Mouse (Mus musculus): ENCODE results near the gene Hal. TPM values are rescaled to one million over a fixed set of nuclear protein-coding genes. Genes with fewer than 3 reads are reported as not detected.

Gene Hal
- total and polyA plus RNA-seq, 3 experiments, result 0.11 TPM; not detected in 2

DNA sequence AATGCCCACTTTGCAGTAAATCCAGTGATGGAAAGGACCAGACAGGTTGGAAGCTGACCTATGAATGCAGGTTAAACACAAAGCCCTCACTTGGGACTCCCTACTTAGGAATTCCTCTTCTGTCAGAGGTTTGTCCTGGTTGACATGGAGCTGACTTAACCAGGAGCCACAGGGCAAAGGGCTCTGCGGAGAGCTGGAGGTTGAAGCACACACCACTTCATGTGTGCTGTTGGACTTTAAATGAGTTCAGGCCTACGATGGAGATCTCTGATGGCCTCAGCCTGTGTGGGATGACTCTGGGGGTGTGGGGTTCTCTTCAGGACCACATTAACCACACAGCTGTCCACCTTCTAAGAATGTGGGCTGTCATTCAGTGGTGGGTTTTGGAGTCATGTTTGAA lies 49.7 kb downstream of the Hal start:
- no peak overlapping the region for H3K4me3 ChIP-seq (ENCODE audit: low read depth, low read length)

DNA sequence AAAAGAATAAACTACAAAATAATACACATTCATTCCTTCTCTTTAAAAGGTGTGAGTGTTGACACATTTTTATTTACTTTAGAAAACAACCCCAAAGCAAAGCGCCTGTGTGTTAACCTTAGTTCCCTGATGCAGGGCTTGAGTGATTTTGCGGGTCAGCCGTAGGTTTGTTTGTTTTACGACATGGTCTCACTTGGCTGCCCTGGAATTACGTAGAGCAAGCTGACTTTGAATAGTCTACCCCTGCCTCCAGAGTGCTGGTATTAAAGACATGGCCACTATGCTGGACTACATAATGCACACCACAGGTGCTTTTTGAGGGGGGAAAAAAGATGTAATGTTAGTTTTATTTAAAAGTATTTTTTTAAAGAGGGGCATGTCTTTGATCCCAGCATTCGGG lies 50.2 kb downstream of the Hal start:
- ATAC-seq (ENCODE audit: extremely low read depth, insufficient number of reproducible peaks, low FRiP score, poor library complexity, severe bottlenecking), result no peak
- Histone ChIP-seq H3K9me3 (replicated peaks) (no peaks in the 10 kb centered on the region), H3K4me3 (ENCODE audit: low read depth, low read length) (no peak overlapping the region), H3K4me1 (ENCODE audit: insufficient read depth, low read depth, low read length) (peaks cover 6% of the 10 kb centered on the region; the same call in 1 of the 2 replicates), H3K27me3 (ENCODE audit: insufficient read depth, low read length) (peaks cover 19% of the 10 kb centered on the region), H3K36me3 (replicated peaks) (no peaks in the 10 kb centered on the region)
- DNase-seq (ENCODE audit: low spot score), result no peak
- no peak for TF ChIP-seq GATA2 (IDR thresholded peaks at IDR 0.05; ENCODE audit: borderline replicate concordance, low read depth, low read length)
- no peak for TF ChIP-seq TAL1 (conservative IDR thresholded peaks at IDR 0.05; ENCODE audit: low read depth, low read length)
- TF ChIP-seq POLR2AphosphoS5 (IDR thresholded peaks at IDR 0.05; ENCODE audit: insufficient replicate concordance, low read depth, low read length), result no peak
- no peak for TF ChIP-seq GATA1 (IDR thresholded peaks at IDR 0.05; ENCODE audit: borderline replicate concordance, low read length)

More for the DNA sequence above, 49.7 kb downstream of the Hal start:
- Histone ChIP-seq H3K9me3 (replicated peaks) (no peaks in the 10 kb centered on the region), H3K4me1 (ENCODE audit: insufficient read depth, low read depth, low read length) (peaks cover 6% of the 10 kb centered on the region; the same call in 1 of the 2 replicates), H3K27me3 (ENCODE audit: insufficient read depth, low read length) (peaks cover 19% of the 10 kb centered on the region), H3K36me3 (replicated peaks) (no peaks in the 10 kb centered on the region)
- no peak for ATAC-seq (ENCODE audit: extremely low read depth, insufficient number of reproducible peaks, low FRiP score, poor library complexity, severe bottlenecking)
- no peak for DNase-seq (ENCODE audit: low spot score)
- no peak for TF ChIP-seq GATA1 (IDR thresholded peaks at IDR 0.05; ENCODE audit: borderline replicate concordance, low read length)
- TF ChIP-seq POLR2AphosphoS5 (IDR thresholded peaks at IDR 0.05; ENCODE audit: insufficient replicate concordance, low read depth, low read length), result no peak
- no peak for TF ChIP-seq CTCF (IDR thresholded peaks at IDR 0.05; ENCODE audit: low read depth, low read length)
- no peak for TF ChIP-seq GATA2 (IDR thresholded peaks at IDR 0.05; ENCODE audit: borderline replicate concordance, low read depth, low read length)
- no peak for TF ChIP-seq TAL1 (conservative IDR thresholded peaks at IDR 0.05; ENCODE audit: low read depth, low read length)

DNA sequence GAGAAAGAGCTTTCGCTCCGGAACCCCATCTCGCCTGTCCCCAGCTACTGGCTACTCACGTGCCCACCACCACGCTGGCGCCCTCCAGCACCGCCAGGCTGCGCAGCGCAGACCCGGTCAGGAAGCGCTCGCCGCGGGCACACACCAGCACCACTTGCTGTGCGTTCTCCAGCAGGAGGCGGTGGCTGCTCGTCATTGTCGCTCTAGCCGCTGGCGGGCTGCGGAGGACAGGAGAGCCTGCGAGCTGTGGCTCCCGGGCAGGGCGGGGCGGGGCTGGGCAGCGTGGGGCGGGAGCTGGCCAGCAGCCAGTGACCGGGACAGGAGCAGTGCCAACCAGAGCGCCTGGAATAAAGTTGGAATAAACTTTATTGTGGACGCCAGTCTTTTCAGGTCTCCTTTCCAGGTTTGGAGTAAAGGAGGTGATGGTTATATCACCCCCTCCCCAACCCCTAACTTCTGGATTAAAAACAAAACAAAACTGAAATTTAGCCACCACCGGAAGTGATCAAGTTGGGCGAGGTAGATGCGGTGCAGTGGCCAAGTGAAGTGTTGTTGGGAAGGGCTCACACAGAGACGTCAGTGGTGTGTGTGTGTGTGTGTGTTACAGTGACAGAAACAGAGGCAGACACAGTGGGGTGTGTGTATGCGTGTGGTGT lies 51.3 kb downstream of the Hal start, which contains the start of gene Amdhd1:
Gene Amdhd1 (minus strand): TSS at position 259 of the 656 bp plus-strand sequence.
- TF ChIP-seq CTCF (IDR thresholded peaks at IDR 0.05; ENCODE audit: low read depth, low read length) (no peak), TAL1 (conservative IDR thresholded peaks at IDR 0.05; ENCODE audit: low read depth, low read length) (no peak), GATA2 (IDR thresholded peaks at IDR 0.05; ENCODE audit: borderline replicate concordance, low read depth, low read length) (no peak), GATA1 (IDR thresholded peaks at IDR 0.05; ENCODE audit: borderline replicate concordance, low read length) (no peak), POLR2AphosphoS5 (IDR thresholded peaks at IDR 0.05; ENCODE audit: insufficient replicate concordance, low read depth, low read length) (no peak)
- Histone ChIP-seq H3K4me3 (ENCODE audit: low read depth, low read length) (no peak within 1 kb of the TSS; the same call in 1 of the 2 replicates), H3K36me3 (replicated peaks) (no peaks in the 10 kb centered on the region), H3K4me1 (ENCODE audit: insufficient read depth, low read depth, low read length) (peaks cover 5% of the 10 kb centered on the region), H3K9me3 (replicated peaks) (no peaks in the 10 kb centered on the region), H3K27me3 (ENCODE audit: insufficient read depth, low read length) (peaks cover 14% of the 10 kb centered on the region)
- DNase-seq (ENCODE audit: low spot score), result no peak
- ATAC-seq (ENCODE audit: extremely low read depth, insufficient number of reproducible peaks, low FRiP score, poor library complexity, severe bottlenecking), result no peak

GRCm38 (mm10) chr10:93540431-93541210 lies 52.1 kb downstream of the Hal start, which contains the start of gene Ccdc38:
Gene Ccdc38, plus strand, starts transcription at chr10:93540632.
- H3K36me3 ChIP-seq (replicated peaks), result no peaks in the 10 kb centered on the region
- no peak for TF ChIP-seq GATA2 (IDR thresholded peaks at IDR 0.05; ENCODE audit: borderline replicate concordance, low read depth, low read length)
- no peak for TF ChIP-seq TAL1 (conservative IDR thresholded peaks at IDR 0.05; ENCODE audit: low read depth, low read length)
- no peak for TF ChIP-seq GATA1 (IDR thresholded peaks at IDR 0.05; ENCODE audit: borderline replicate concordance, low read length)
- no peak for TF ChIP-seq POLR2AphosphoS5 (IDR thresholded peaks at IDR 0.05; ENCODE audit: insufficient replicate concordance, low read depth, low read length)
- TF ChIP-seq CTCF (IDR thresholded peaks at IDR 0.05; ENCODE audit: low read depth, low read length), result no peak
- ATAC-seq (ENCODE audit: extremely low read depth, insufficient number of reproducible peaks, low FRiP score, poor library complexity, severe bottlenecking) (no peak), DNase-seq (ENCODE audit: low spot score) (no peak)
- no peaks in the 10 kb centered on the region for H3K9me3 ChIP-seq (replicated peaks)
- H3K27me3 ChIP-seq (ENCODE audit: insufficient read depth, low read length), result peaks cover 10% of the 10 kb centered on the region
- H3K4me3 ChIP-seq (ENCODE audit: low read depth, low read length), result no peak within 1 kb of the TSS; the same call in 1 of the 2 replicates
- peaks cover 5% of the 10 kb centered on the region for H3K4me1 ChIP-seq (ENCODE audit: insufficient read depth, low read depth, low read length)

GRCm38 (mm10) chr10:93541585-93541984 lies 53.0 kb downstream of the Hal start:
- TF ChIP-seq GATA1 (IDR thresholded peaks at IDR 0.05; ENCODE audit: borderline replicate concordance, low read length) (no peak), TAL1 (conservative IDR thresholded peaks at IDR 0.05; ENCODE audit: low read depth, low read length) (no peak)
- ATAC-seq (ENCODE audit: extremely low read depth, insufficient number of reproducible peaks, low FRiP score, poor library complexity, severe bottlenecking), result no peak
- Histone ChIP-seq H3K4me3 (ENCODE audit: low read depth, low read length) (no peak overlapping the region), H3K27me3 (ENCODE audit: insufficient read depth, low read length) (peaks cover 8% of the 10 kb centered on the region), H3K4me1 (ENCODE audit: insufficient read depth, low read depth, low read length) (peaks cover 5% of the 10 kb centered on the region), H3K9me3 (replicated peaks) (no peaks in the 10 kb centered on the region), H3K36me3 (replicated peaks) (no peaks in the 10 kb centered on the region)
- DNase-seq (ENCODE audit: low spot score), result no peak

GRCm38 (mm10) chr10:93542356-93542755 lies 53.8 kb downstream of the Hal start:
- Histone ChIP-seq H3K4me1 (ENCODE audit: insufficient read depth, low read depth, low read length) (peaks cover 5% of the 10 kb centered on the region), H3K36me3 (replicated peaks) (no peaks in the 10 kb centered on the region), H3K9me3 (replicated peaks) (no peaks in the 10 kb centered on the region), H3K4me3 (ENCODE audit: low read depth, low read length) (no peak overlapping the region), H3K27me3 (ENCODE audit: insufficient read depth, low read length) (peaks cover 8% of the 10 kb centered on the region)
- TF ChIP-seq GATA1 (IDR thresholded peaks at IDR 0.05; ENCODE audit: borderline replicate concordance, low read length), result no peak
- TF ChIP-seq GATA2 (IDR thresholded peaks at IDR 0.05; ENCODE audit: borderline replicate concordance, low read depth, low read length), result no peak
- TF ChIP-seq POLR2AphosphoS5 (IDR thresholded peaks at IDR 0.05; ENCODE audit: insufficient replicate concordance, low read depth, low read length), result no peak
- TF ChIP-seq TAL1 (conservative IDR thresholded peaks at IDR 0.05; ENCODE audit: low read depth, low read length), result no peak
- no peak for TF ChIP-seq CTCF (IDR thresholded peaks at IDR 0.05; ENCODE audit: low read depth, low read length)
- DNase-seq (ENCODE audit: low spot score) (no peak), ATAC-seq (ENCODE audit: extremely low read depth, insufficient number of reproducible peaks, low FRiP score, poor library complexity, severe bottlenecking) (no peak)

Data from G1E (cell line).